Mouse (Mus musculus) mesoderm, embryonic 11.5 days (tissue): ENCODE results near the gene Olfr543.

Experiments
- DNase-seq: peaks from one replicate; pipeline ENCODE4 v3.0.0-alpha.2; 2012; ENCODE audit warnings: low read depth, low spot score

Gene Olfr543

GRCm38 (mm10) chr7:102476601-102477000 is 4.9 kb downstream of the Olfr543 start:
- no peak for DNase-seq

GRCm38 (mm10) chr7:102472675-102473074 is 8.8 kb downstream of the Olfr543 start:
- DNase-seq, result no peak

GRCm38 (mm10) chr7:102467566-102467965 is 13.9 kb downstream of the Olfr543 start:
- no peak for DNase-seq

- DNase-seq, result no peak
These were observed 22.7 kb downstream of the Olfr543 start for GRCm38 (mm10) chr7:102458618-102459380.

GRCm38 (mm10) chr7:102446438-102446837 is 35.0 kb downstream of the Olfr543 start:
- DNase-seq, result no peak

- no peak for DNase-seq
These were observed 37.2 kb downstream of the Olfr543 start for GRCm38 (mm10) chr7:102444301-102444700.

GRCm38 (mm10) chr7:102442432-102442831 is 39.0 kb downstream of the Olfr543 start:
- DNase-seq, result no peak

- DNase-seq, result peak; percentile 98
These were observed 39.7 kb downstream of the Olfr543 start, which contains the start of gene Rrm1 for GRCm38 (mm10) chr7:102441657-102442391. TSS of gene Rrm1 (plus strand) at chr7:102441695.

- no peak for DNase-seq
These were observed 40.4 kb downstream of the Olfr543 start for GRCm38 (mm10) chr7:102440822-102441656.

- no peak for DNase-seq
These were observed 47.1 kb downstream of the Olfr543 start for GRCm38 (mm10) chr7:102434344-102434743.
